Mouse (Mus musculus): ENCODE measurements at regions not wholly inside any gene's neighbourhood (a gene's known extent, or its start where the extent isn't known, plus 50 kb on each side); places are given as distances from the start of the nearest gene placed in this dataset.

- Histone ChIP-seq H3K9ac (ENCODE audit: insufficient read depth, low read depth, low read length, poor library complexity, severe bottlenecking) (no peak overlapping the region), H3K4me3 (ENCODE audit: insufficient read depth in 1 of 2, low read depth in 1 of 2, low read length in 2 of 2, poor library complexity in 1 of 2, severe bottlenecking in 1 of 2) (no peak overlapping the region), H3K27ac (ENCODE audit: insufficient read depth, low read depth, low read length, poor library complexity, severe bottlenecking) (no peak overlapping the region), H3K36me3 (ENCODE audit: control insufficient read depth, insufficient read depth, low read length, poor library complexity, severe bottlenecking) (no peaks in the 10 kb centered on the region), H3K4me1 (ENCODE audit: control insufficient read depth in 2 of 2, insufficient read depth in 2 of 2, low read length in 2 of 2, poor library complexity in 1 of 2) (no peaks in the 10 kb centered on the region), H3K9me3 (ENCODE audit: control insufficient read depth, insufficient read depth, low read depth, low read length) (no peaks in the 10 kb centered on the region)
- no peak for DNase-seq (ENCODE audit: low read depth, low spot score)
- no peak for TF ChIP-seq ZC3H11A (IDR thresholded peaks at IDR 0.05; ENCODE audit: borderline replicate concordance, low read depth, low read length)
- no peak for TF ChIP-seq ZNF384 (IDR thresholded peaks at IDR 0.05; ENCODE audit: low read depth, low read length)
- TF ChIP-seq HCFC1 (IDR thresholded peaks at IDR 0.05; ENCODE audit: borderline replicate concordance, insufficient read depth, low read length): no peak
- TF ChIP-seq CHD2 (IDR thresholded peaks at IDR 0.05; ENCODE audit: low read depth, low read length): no peak
- no peak for TF ChIP-seq MAFK (IDR thresholded peaks at IDR 0.05; ENCODE audit: insufficient read depth, low read depth, low read length)
- in situ Hi-C loops (cut with MboI; ENCODE audit: low sequenced_read_pairs in 2 of 2, unreplicated experiment in 2 of 2): no loop called here
Observed at GRCm38 (mm10) chr19:33042760-33043159, 285.5 kb downstream of the Pten start.

- Histone ChIP-seq H3K4me3 (ENCODE audit: insufficient read depth in 1 of 2, low read depth in 1 of 2, low read length in 2 of 2, poor library complexity in 1 of 2, severe bottlenecking in 1 of 2) (no peak overlapping the region), H3K9ac (ENCODE audit: insufficient read depth, low read depth, low read length, poor library complexity, severe bottlenecking) (no peak overlapping the region), H3K4me1 (ENCODE audit: control insufficient read depth in 2 of 2, insufficient read depth in 2 of 2, low read length in 2 of 2, poor library complexity in 1 of 2) (no peaks in the 10 kb centered on the region), H3K9me3 (ENCODE audit: control insufficient read depth, insufficient read depth, low read depth, low read length) (no peaks in the 10 kb centered on the region), H3K36me3 (ENCODE audit: control insufficient read depth, insufficient read depth, low read length, poor library complexity, severe bottlenecking) (no peaks in the 10 kb centered on the region), H3K27ac (ENCODE audit: insufficient read depth, low read depth, low read length, poor library complexity, severe bottlenecking) (no peak overlapping the region)
- no peak for DNase-seq (ENCODE audit: low read depth, low spot score)
- TF ChIP-seq MAFK (IDR thresholded peaks at IDR 0.05; ENCODE audit: insufficient read depth, low read depth, low read length): no peak
- no peak for TF ChIP-seq CHD2 (IDR thresholded peaks at IDR 0.05; ENCODE audit: low read depth, low read length)
- no peak for TF ChIP-seq HCFC1 (IDR thresholded peaks at IDR 0.05; ENCODE audit: borderline replicate concordance, insufficient read depth, low read length)
- TF ChIP-seq ZNF384 (IDR thresholded peaks at IDR 0.05; ENCODE audit: low read depth, low read length): no peak
- no peak for TF ChIP-seq ZC3H11A (IDR thresholded peaks at IDR 0.05; ENCODE audit: borderline replicate concordance, low read depth, low read length)
- in situ Hi-C loops (cut with MboI; ENCODE audit: low sequenced_read_pairs in 2 of 2, unreplicated experiment in 2 of 2): no loop called here
Observed at GRCm38 (mm10) chr19:33043696-33044095, 286.4 kb downstream of the Pten start.

- H3K9ac ChIP-seq (ENCODE audit: insufficient read depth, low read depth, low read length, poor library complexity, severe bottlenecking): no peak overlapping the region
- DNase-seq (ENCODE audit: low read depth, low spot score): no peak
- no peaks in the 10 kb centered on the region for H3K9me3 ChIP-seq (ENCODE audit: control insufficient read depth, insufficient read depth, low read depth, low read length)
- no peak overlapping the region for H3K4me3 ChIP-seq (ENCODE audit: insufficient read depth in 1 of 2, low read depth in 1 of 2, low read length in 2 of 2, poor library complexity in 1 of 2, severe bottlenecking in 1 of 2)
- H3K36me3 ChIP-seq (ENCODE audit: control insufficient read depth, insufficient read depth, low read length, poor library complexity, severe bottlenecking): no peaks in the 10 kb centered on the region
- H3K27ac ChIP-seq (ENCODE audit: insufficient read depth, low read depth, low read length, poor library complexity, severe bottlenecking): no peak overlapping the region
- TF ChIP-seq CHD2 (IDR thresholded peaks at IDR 0.05; ENCODE audit: low read depth, low read length) (no peak), ZC3H11A (IDR thresholded peaks at IDR 0.05; ENCODE audit: borderline replicate concordance, low read depth, low read length) (no peak), MAFK (IDR thresholded peaks at IDR 0.05; ENCODE audit: insufficient read depth, low read depth, low read length) (no peak), ZNF384 (IDR thresholded peaks at IDR 0.05; ENCODE audit: low read depth, low read length) (no peak), HCFC1 (IDR thresholded peaks at IDR 0.05; ENCODE audit: borderline replicate concordance, insufficient read depth, low read length) (no peak)
- no peaks in the 10 kb centered on the region for H3K4me1 ChIP-seq (ENCODE audit: control insufficient read depth in 2 of 2, insufficient read depth in 2 of 2, low read length in 2 of 2, poor library complexity in 1 of 2)
- in situ Hi-C loops (cut with MboI; ENCODE audit: low sequenced_read_pairs in 2 of 2, unreplicated experiment in 2 of 2): no loop called here
Observed at GRCm38 (mm10) chr19:33048754-33049442, 291.6 kb downstream of the Pten start.

GRCm38 (mm10) chr19:33053199-33053867, 296.0 kb downstream of the Pten start:
- Histone ChIP-seq H3K4me1 (ENCODE audit: control insufficient read depth in 2 of 2, insufficient read depth in 2 of 2, low read length in 2 of 2, poor library complexity in 1 of 2) (no peaks in the 10 kb centered on the region), H3K9me3 (ENCODE audit: control insufficient read depth, insufficient read depth, low read depth, low read length) (no peaks in the 10 kb centered on the region), H3K4me3 (ENCODE audit: insufficient read depth in 1 of 2, low read depth in 1 of 2, low read length in 2 of 2, poor library complexity in 1 of 2, severe bottlenecking in 1 of 2) (no peak overlapping the region), H3K27ac (ENCODE audit: insufficient read depth, low read depth, low read length, poor library complexity, severe bottlenecking) (no peak overlapping the region), H3K9ac (ENCODE audit: insufficient read depth, low read depth, low read length, poor library complexity, severe bottlenecking) (no peak overlapping the region), H3K36me3 (ENCODE audit: control insufficient read depth, insufficient read depth, low read length, poor library complexity, severe bottlenecking) (no peaks in the 10 kb centered on the region)
- in situ Hi-C loops (cut with MboI; ENCODE audit: low sequenced_read_pairs in 2 of 2, unreplicated experiment in 2 of 2): no loop called here
- no peak for DNase-seq (ENCODE audit: low read depth, low spot score)
- TF ChIP-seq ZC3H11A (IDR thresholded peaks at IDR 0.05; ENCODE audit: borderline replicate concordance, low read depth, low read length) (no peak), MAFK (IDR thresholded peaks at IDR 0.05; ENCODE audit: insufficient read depth, low read depth, low read length) (no peak), ZNF384 (IDR thresholded peaks at IDR 0.05; ENCODE audit: low read depth, low read length) (no peak), CHD2 (IDR thresholded peaks at IDR 0.05; ENCODE audit: low read depth, low read length) (no peak), HCFC1 (IDR thresholded peaks at IDR 0.05; ENCODE audit: borderline replicate concordance, insufficient read depth, low read length) (no peak)

All from ES-E14 (cell line).